Mouse (Mus musculus) embryonic fibroblast, embryonic 13.5 days (primary cell): ENCODE measurements around the gene Dab2ip.

Experiments used
- CTCF ChIP-seq: IDR thresholded peaks from 2 replicates; pipeline ENCODE4 v1.5.1; 2011; ENCODE audit warnings: mild to moderate bottlenecking, control low read depth, low read length, moderate library complexity, borderline replicate concordance; ENCODE audit not compliant: insufficient read depth
- POLR2A ChIP-seq: IDR thresholded peaks from 2 replicates; pipeline ENCODE4 v1.6.1; 2011; ENCODE audit warnings: low read depth, mild to moderate bottlenecking, control low read depth, low read length, moderate library complexity

DNA sequence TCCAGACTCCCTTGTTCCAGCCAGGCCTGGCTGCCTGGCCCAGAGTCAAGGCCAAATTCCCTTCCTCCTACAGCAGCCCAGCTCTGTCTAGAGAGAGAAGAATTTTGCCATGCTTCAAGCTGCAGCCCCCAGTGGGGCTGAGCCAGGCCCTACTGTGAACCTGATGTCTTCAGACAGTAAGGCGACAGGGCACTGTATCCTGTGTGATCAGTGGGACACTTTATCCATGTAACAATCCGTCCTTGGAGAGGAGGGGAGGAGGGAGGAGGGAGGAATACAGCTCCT lies 1.4 kb downstream of the Dab2ip start:
- no peak for TF ChIP-seq CTCF
- no peak; the same call in 1 of the 2 replicates for TF ChIP-seq POLR2A
